ENCODE assay signal across 8 mouse cellular contexts in the genomic region with DNA sequence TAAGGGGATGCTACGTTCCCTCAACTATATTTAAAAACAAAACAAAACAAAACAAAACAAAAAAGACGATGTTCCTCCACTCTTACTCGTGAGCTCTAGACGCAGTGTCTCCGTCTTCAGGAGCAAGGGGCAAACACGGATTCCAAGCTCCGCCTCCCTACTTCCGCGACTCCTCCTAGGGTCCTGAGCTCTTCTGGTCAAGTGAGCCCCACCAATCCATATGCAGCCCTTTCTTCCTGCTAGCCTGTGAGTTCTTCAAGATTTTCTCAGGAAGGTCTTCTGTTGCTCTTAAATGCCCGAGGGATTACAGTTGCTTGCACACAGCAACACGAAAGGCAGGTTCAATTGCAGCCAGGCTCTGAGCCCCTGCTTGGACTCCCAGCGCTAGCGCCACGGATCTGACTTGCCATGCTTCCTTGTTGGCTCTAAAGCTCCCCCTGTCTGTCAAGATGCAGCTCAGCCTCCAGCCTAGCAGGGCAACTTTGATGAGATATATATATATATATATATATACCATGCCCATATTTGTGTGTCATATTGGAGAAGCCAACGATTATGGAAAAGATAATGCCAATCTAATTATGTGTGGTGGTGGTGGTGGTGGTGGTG. TPM values are rescaled to one million over a fixed set of nuclear protein-coding genes. Genes with fewer than 3 reads are reported as not detected.
DNase-seq lines count a peak whose midpoint lies in the region; ATAC-seq and TF ChIP-seq lines count a peak whose summit lies in the region.

No protein-coding gene starts in this region.

- WGBS in embryonic facial prominence, embryonic 14.5 days, result 24% methylated on average over 15 of the region's 15 CpGs
- 23% methylated on average over 15 of the region's 15 CpGs for WGBS in hindbrain, embryonic 16.5 days
- WGBS in liver, embryonic 14.5 days (ENCODE audit: insufficient replicate concordance), result 14% methylated on average over 15 of the region's 15 CpGs
- WGBS in neural tube, embryonic 12.5 days, result 24% methylated on average over 15 of the region's 15 CpGs

- peak overlapping the region; percentile 1 for H3K4me3 ChIP-seq in testis, adult 2 months (ENCODE audit: control insufficient read depth, low read depth, low read length)
- peak overlapping the region; percentile 21 for H3K4me3 ChIP-seq in embryonic facial prominence, embryonic 14.5 days (ENCODE audit: low read depth, low read length)
- H3K4me3 ChIP-seq in hindbrain, embryonic 16.5 days (ENCODE audit: low read length), result no peak overlapping the region
- peak overlapping the region; percentile 37 to 43 for H3K4me3 ChIP-seq in liver, embryonic 14.5 days (ENCODE audit: insufficient read depth in 1 of 2, low read depth in 2 of 2, low read length in 2 of 2)
- no peak overlapping the region for H3K4me3 ChIP-seq in neural tube, embryonic 12.5 days

- 0 out of 2 replicates have a peak, but pooled peaks have one; percentile 12 for TF ChIP-seq CTCF in testis, adult 2 months (IDR thresholded peaks at IDR 0.05; ENCODE audit: control insufficient read depth, insufficient read depth, insufficient replicate concordance, low read depth, low read length)
- peak; percentile 63 for TF ChIP-seq CTCF in liver, embryonic 14.5 days (IDR thresholded peaks at IDR 0.05; ENCODE audit: low read depth)

- peak overlapping the region; percentile 43 for H3K4me2 ChIP-seq in embryonic facial prominence, embryonic 14.5 days (ENCODE audit: low read depth, low read length)
- H3K4me2 ChIP-seq in hindbrain, embryonic 16.5 days (ENCODE audit: low read length), result 0 out of 2 replicates have a peak overlapping the region, but pooled peaks have one; percentile 1
- peak overlapping the region; percentile 56 for H3K4me2 ChIP-seq in liver, embryonic 14.5 days (ENCODE audit: low read depth)
- peak overlapping the region; percentile 46 for H3K4me2 ChIP-seq in neural tube, embryonic 12.5 days (replicated peaks)

- no peaks in the 10 kb centered on the region; the same call in 1 of the 2 replicates for H3K4me1 ChIP-seq in testis, adult 2 months (ENCODE audit: control insufficient read depth, insufficient read depth, low read length)
- H3K4me1 ChIP-seq in embryonic facial prominence, embryonic 14.5 days (ENCODE audit: control insufficient read depth, insufficient read depth, low read length), result no peaks in the 10 kb centered on the region
- H3K4me1 ChIP-seq in hindbrain, embryonic 16.5 days (ENCODE audit: control insufficient read depth, insufficient read depth, low read depth, low read length), result no peaks in the 10 kb centered on the region
- H3K4me1 ChIP-seq in liver, embryonic 14.5 days (replicated peaks; ENCODE audit: control insufficient read depth in 2 of 2, insufficient read depth in 2 of 2, low read length in 1 of 2), result peaks cover 0 to 7% of the 10 kb centered on the region in 2 experiments; a peak in 2 of 4 replicates
- H3K4me1 ChIP-seq in neural tube, embryonic 12.5 days, result no peaks in the 10 kb centered on the region

- intact Hi-C loops in left cerebral cortex, postnatal 25 days (cut with DNase I), result no loop called here
- intact Hi-C loops in left cerebral cortex, postnatal 14 days (cut with DNase I), result no loop called here

- no peaks in the 10 kb centered on the region for H3K9me3 ChIP-seq in embryonic facial prominence, embryonic 14.5 days (ENCODE audit: control insufficient read depth, low read length)
- no peaks in the 10 kb centered on the region for H3K9me3 ChIP-seq in hindbrain, embryonic 16.5 days (ENCODE audit: control insufficient read depth, low read length)
- H3K9me3 ChIP-seq in liver, embryonic 14.5 days (ENCODE audit: control insufficient read depth, low read length), result no peaks in the 10 kb centered on the region
- H3K9me3 ChIP-seq in neural tube, embryonic 12.5 days, result no peaks in the 10 kb centered on the region

- no peak overlapping the region for H3K27ac ChIP-seq in testis, adult 2 months (ENCODE audit: control insufficient read depth, insufficient read depth, low read depth, low read length)
- H3K27ac ChIP-seq in embryonic facial prominence, embryonic 14.5 days (replicated peaks; ENCODE audit: low read depth, low read length), result no peak overlapping the region
- H3K27ac ChIP-seq in hindbrain, embryonic 16.5 days (ENCODE audit: low read depth, low read length), result no peak overlapping the region
- H3K27ac ChIP-seq in liver, embryonic 14.5 days, result no peak overlapping the region
- no peak overlapping the region for H3K27ac ChIP-seq in neural tube, embryonic 12.5 days

- no peaks in the 10 kb centered on the region for H3K27me3 ChIP-seq in testis, adult 2 months (ENCODE audit: control insufficient read depth, insufficient read depth, low read length)
- H3K27me3 ChIP-seq in embryonic facial prominence, embryonic 14.5 days (replicated peaks; ENCODE audit: control insufficient read depth, insufficient read depth, low read length), result no peaks in the 10 kb centered on the region
- no peaks in the 10 kb centered on the region for H3K27me3 ChIP-seq in hindbrain, embryonic 16.5 days (replicated peaks; ENCODE audit: control insufficient read depth, insufficient read depth, low read length)
- no peaks in the 10 kb centered on the region for H3K27me3 ChIP-seq in liver, embryonic 14.5 days (ENCODE audit: control insufficient read depth, insufficient read depth, low read length)
- no peaks in the 10 kb centered on the region for H3K27me3 ChIP-seq in neural tube, embryonic 12.5 days (replicated peaks)

- no peak for DNase-seq in testis, postnatal 10 days (ENCODE audit: low spot score)
- DNase-seq in embryonic facial prominence, embryonic 14.5 days (ENCODE audit: low spot score), result peak; percentile 45
- DNase-seq in liver, embryonic 14.5 days (ENCODE audit: low read depth in 3 of 3, low spot score in 3 of 3), result peak; percentile 18 to 20 (median 20)
- DNase-seq in left cerebral cortex, postnatal 25 days (ENCODE audit: low spot score in 2 of 2), result no peak
- DNase-seq in left cerebral cortex, postnatal 14 days (ENCODE audit: low spot score in 2 of 2), result no peak

- no peak for TF ChIP-seq POLR2A in testis, adult 2 months (IDR thresholded peaks at IDR 0.05; ENCODE audit: control insufficient read depth, low read depth, low read length)

- ATAC-seq in embryonic facial prominence, embryonic 14.5 days (ENCODE audit: low read depth), result no peak
- ATAC-seq in hindbrain, embryonic 16.5 days, result no peak
- ATAC-seq in liver, embryonic 14.5 days (ENCODE audit: insufficient read depth), result peak; percentile 41; the same call in 1 of the 2 replicates
- no peak for ATAC-seq in neural tube, embryonic 12.5 days (ENCODE audit: low FRiP score, low read depth)

- no peaks in the 10 kb centered on the region for H3K36me3 ChIP-seq in testis, adult 2 months (ENCODE audit: control insufficient read depth, insufficient read depth, low read length)
- no peaks in the 10 kb centered on the region for H3K36me3 ChIP-seq in embryonic facial prominence, embryonic 14.5 days (ENCODE audit: control insufficient read depth, insufficient read depth, low read length)
- no peaks in the 10 kb centered on the region for H3K36me3 ChIP-seq in hindbrain, embryonic 16.5 days (ENCODE audit: control insufficient read depth, insufficient read depth, low read length)
- no peaks in the 10 kb centered on the region for H3K36me3 ChIP-seq in liver, embryonic 14.5 days (replicated peaks; ENCODE audit: control insufficient read depth, insufficient read depth, low read depth)
- H3K36me3 ChIP-seq in neural tube, embryonic 12.5 days, result no peaks in the 10 kb centered on the region

- TF ChIP-seq EP300 in liver, embryonic 14.5 days (IDR thresholded peaks at IDR 0.05; ENCODE audit: low read depth), result no peak

- no peak overlapping the region for H3K9ac ChIP-seq in embryonic facial prominence, embryonic 14.5 days (ENCODE audit: low read depth, low read length)
- H3K9ac ChIP-seq in hindbrain, embryonic 16.5 days (ENCODE audit: low read depth, low read length), result no peak overlapping the region
- 0 out of 2 replicates have a peak overlapping the region, but pooled peaks have one; percentile 9 for H3K9ac ChIP-seq in liver, embryonic 14.5 days (replicated peaks)
- H3K9ac ChIP-seq in neural tube, embryonic 12.5 days, result no peak overlapping the region

RNA-seq across cellular contexts. Expression of gene Esrrb, which starts 55.2 kb away (rescaled TPM):
- polyA plus RNA-seq in testis, adult 2 months (2012; rRNA removed), result 6.3 and 10.3 TPM in 2 replicates
- 0.41 and 0.67 TPM in 2 replicates for polyA plus RNA-seq in embryonic facial prominence, embryonic 14.5 days (2014; fragmentation: Nextera tagmentation; extraction: Ambion mirVana)
- polyA plus RNA-seq in hindbrain, embryonic 16.5 days (2015; fragmentation: Nextera tagmentation; extraction: Ambion mirVana), result 5.2 and 7.0 TPM in 2 replicates
- polyA plus RNA-seq in liver, embryonic 14.5 days (2012; rRNA removed), result 0.08 and 0.09 TPM in 2 replicates
- polyA plus RNA-seq in liver, embryonic 14.5 days (2014; fragmentation: Nextera tagmentation; extraction: Ambion mirVana), result 0.03 and 0.06 TPM in 2 replicates
- polyA plus RNA-seq in neural tube, embryonic 12.5 days (2016; fragmentation: Nextera tagmentation; extraction: Ambion mirVana), result 1.9 and 2.3 TPM in 2 replicates
- 1 to 10 TPM; 1.4 to 1.7 TPM for total RNA-seq in left cerebral cortex, postnatal 25 days (2021)
- 1 to 10 TPM; 1.8 to 1.9 TPM for total RNA-seq in left cerebral cortex, postnatal 14 days (2021)

Comparison
In these comparisons a context has a peak if more than half of its experiments do, and no peak if none do; other contexts are left out.
1. H3K4me3 ChIP-seq: peak in testis, adult 2 months (single experiment), embryonic facial prominence, embryonic 14.5 days (single experiment) and liver, embryonic 14.5 days (2 of 2); none in hindbrain, embryonic 16.5 days (single experiment) and neural tube, embryonic 12.5 days (single experiment).
2. DNase-seq: peak in embryonic facial prominence, embryonic 14.5 days (single experiment) and liver, embryonic 14.5 days (3 of 3); none in testis, postnatal 10 days (single experiment), left cerebral cortex, postnatal 25 days (0 of 2) and left cerebral cortex, postnatal 14 days (0 of 2).
3. H3K4me2 ChIP-seq: peak in every context shown above with its lines; median percentile 56 in liver, embryonic 14.5 days; 46 in neural tube, embryonic 12.5 days; 43 in embryonic facial prominence, embryonic 14.5 days; 1 in hindbrain, embryonic 16.5 days.